ENCODE assay signal across 7 mouse cellular contexts in the genomic region with DNA sequence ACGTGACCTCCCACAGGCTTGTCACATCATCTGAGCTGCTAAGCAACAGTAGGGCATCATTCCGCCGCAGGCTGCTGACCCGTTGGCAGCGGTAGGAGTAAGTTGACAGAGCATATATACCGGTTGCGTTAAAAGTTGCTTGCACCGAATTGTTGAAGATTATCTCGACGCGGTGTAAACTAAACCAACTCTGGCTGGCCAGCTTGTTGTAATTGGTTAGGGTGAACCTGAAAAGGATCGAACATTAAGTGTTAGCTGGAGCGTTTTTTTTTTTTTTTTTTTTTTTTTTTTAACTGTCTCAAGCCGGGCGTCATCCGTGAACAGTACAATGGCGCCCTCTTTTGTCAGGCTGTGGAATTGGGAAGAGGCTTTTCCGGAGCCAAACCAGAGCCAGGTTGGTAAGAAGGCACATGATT. TPM values are rescaled to one million over a fixed set of nuclear protein-coding genes. Genes with fewer than 3 reads are reported as not detected.
A peak's percentile ranks its signal among the peaks of the same experiment; 100 is the strongest.
DNase-seq lines count a peak whose midpoint lies in the region; ATAC-seq lines count a peak whose summit lies in the region.

No protein-coding gene starts in this region.

- H3K9me3 ChIP-seq in intestine, embryonic 15.5 days: no peaks in the 10 kb centered on the region
- H3K9me3 ChIP-seq in midbrain, embryonic 10.5 days (replicated peaks): no peaks in the 10 kb centered on the region

- H3K27me3 ChIP-seq in intestine, embryonic 15.5 days (replicated peaks): no peaks in the 10 kb centered on the region
- peaks cover 12% of the 10 kb centered on the region for H3K27me3 ChIP-seq in midbrain, embryonic 10.5 days (ENCODE audit: low read depth, poor library complexity, severe bottlenecking)

- under 1% methylated on average over 18 of the region's 18 CpGs for WGBS in intestine, embryonic 15.5 days
- 1% methylated on average over 18 of the region's 18 CpGs for WGBS in midbrain, embryonic 10.5 days

- H3K9ac ChIP-seq in intestine, embryonic 15.5 days: no peak overlapping the region

- 0 out of 2 replicates have a peak, but pooled peaks cover 5% of the 10 kb centered on the region for H3K4me1 ChIP-seq in intestine, embryonic 15.5 days (replicated peaks)
- peaks cover 10% of the 10 kb centered on the region for H3K4me1 ChIP-seq in midbrain, embryonic 10.5 days

- no peaks in the 10 kb centered on the region for H3K36me3 ChIP-seq in intestine, embryonic 15.5 days
- no peaks in the 10 kb centered on the region for H3K36me3 ChIP-seq in midbrain, embryonic 10.5 days

- peak overlapping the region; percentile 36 for H3K4me3 ChIP-seq in intestine, embryonic 15.5 days (replicated peaks)
- H3K4me3 ChIP-seq in midbrain, embryonic 10.5 days: peak overlapping the region; percentile 52

- peak overlapping the region; percentile 61 for H3K4me2 ChIP-seq in intestine, embryonic 15.5 days (replicated peaks)

- no peak overlapping the region for H3K27ac ChIP-seq in intestine, embryonic 15.5 days
- H3K27ac ChIP-seq in midbrain, embryonic 10.5 days (replicated peaks): no peak overlapping the region

- ATAC-seq in intestine, embryonic 15.5 days: peak; percentile 81

- DNase-seq in adrenal gland, postnatal 10 days: peak; percentile 80
- peak; percentile 65 for DNase-seq in embryo, embryonic 11.5 days (ENCODE audit: low read depth, low spot score)
- peak; percentile 26 for DNase-seq in gastrocnemius, postnatal 25 days
- DNase-seq in left cerebral cortex, postnatal 36 days (ENCODE audit: low spot score in 2 of 2): peak; percentile 72 to 73
- peak; percentile 70 for DNase-seq in midbrain, embryonic 10.5 days (ENCODE audit: low spot score)
- DNase-seq in skeletal muscle tissue, adult 2 months (ENCODE audit: low read depth, low spot score): peak; percentile 42

- intact Hi-C loops in left cerebral cortex, postnatal 36 days (cut with DNase I): loop anchor here (10.0 kb wide), 1 partner anchor 1222 kb away; no protein-coding TSS in a partner anchor

RNA-seq across cellular contexts. Expression of a gene that starts 18.6 kb away (rescaled TPM):
- under 1 TPM in 1 of 2 experiments, not detected in 1; 0.39 TPM for total RNA-seq in adrenal gland, postnatal 10 days (2021)
- total RNA-seq in gastrocnemius, postnatal 25 days (2021): not detected
- polyA plus RNA-seq in intestine, embryonic 15.5 days (2015; fragmentation: Nextera tagmentation; extraction: Ambion mirVana): not detected in 2 replicates
- 10 to 100 TPM; 26.7 to 31.0 TPM for total RNA-seq in left cerebral cortex, postnatal 36 days (2021)
- polyA plus RNA-seq in midbrain, embryonic 10.5 days (2016; fragmentation: Nextera tagmentation; extraction: Ambion mirVana): not detected in 2 replicates

RNA-seq across cellular contexts. Expression of a gene that starts 36.2 kb away (rescaled TPM):
- 100 to 1,000 TPM; 467 to 483 TPM for total RNA-seq in adrenal gland, postnatal 10 days (2021)
- total RNA-seq in gastrocnemius, postnatal 25 days (2021): 100 to 1,000 TPM; 179 to 187 TPM
- polyA plus RNA-seq in intestine, embryonic 15.5 days (2015; fragmentation: Nextera tagmentation; extraction: Ambion mirVana): 222 and 261 TPM in 2 replicates
- 100 to 1,000 TPM; 190 to 200 TPM for total RNA-seq in left cerebral cortex, postnatal 36 days (2021)
- polyA plus RNA-seq in midbrain, embryonic 10.5 days (2016; fragmentation: Nextera tagmentation; extraction: Ambion mirVana): 160 and 190 TPM in 2 replicates

Comparison
In these comparisons a context has a peak if more than half of its experiments do, and no peak if none do; other contexts are left out.
1. DNase-seq: peak in every context shown above with its lines; median percentile 80 in adrenal gland, postnatal 10 days; 72 in left cerebral cortex, postnatal 36 days; 70 in midbrain, embryonic 10.5 days; 65 in embryo, embryonic 11.5 days; 42 in skeletal muscle tissue, adult 2 months; 26 in gastrocnemius, postnatal 25 days.
2. RNA of a gene that starts 18.6 kb away (total RNA-seq): 26.7 to 31.0 TPM in left cerebral cortex, postnatal 36 days; 0.39 TPM in adrenal gland, postnatal 10 days and not detected in gastrocnemius, postnatal 25 days; every median in the first group is over 10 times any median in the second.